Mouse (Mus musculus) cerebellum, adult 2 months (tissue): ENCODE data around the gene Siglecg. TPM values are rescaled to one million over a fixed set of nuclear protein-coding genes. Genes with fewer than 3 reads are reported as not detected.
A peak's percentile ranks its signal among the peaks of the same experiment; 100 is the strongest.
"Not testable (repeated sequence)": the region's sequence is repeated elsewhere in the genome, so short reads cannot be mapped to it uniquely, and the experiment has no call there.

ENCODE experiments used
- DNase-seq, 2 experiments: peaks; one replicate each; pipeline ENCODE4 v3.0.0; 2021
- H3K27ac ChIP-seq: fragments of 200-500 bp; 2 replicates; pipeline ENCODE4 v1.5.1; 2012; ENCODE audit warnings: low read length, control low read depth, inconsistent platforms; ENCODE audit not compliant: insufficient read depth
- H3K27me3 ChIP-seq: fragments of 200-500 bp; 2 replicates; pipeline ENCODE4 v1.6.1; 2012; ENCODE audit warnings: inconsistent platforms, mild to moderate bottlenecking, low read length, moderate library complexity; ENCODE audit not compliant: control insufficient read depth, insufficient read depth
- H3K4me1 ChIP-seq: fragments of 200-500 bp; 2 replicates; pipeline ENCODE4 v1.6.1; 2011; ENCODE audit warnings: low read length; ENCODE audit not compliant: control insufficient read depth, insufficient read depth
- H3K4me3 ChIP-seq: fragments of 200-500 bp; replicated peaks from 2 replicates; pipeline ENCODE3; 2011; ENCODE audit warnings: mild to moderate bottlenecking, low read depth, low read length, control low read depth; ENCODE audit not compliant: insufficient read depth
- CTCF ChIP-seq: fragments of 200-500 bp; IDR thresholded peaks from 2 replicates; pipeline ENCODE4 v1.5.1; 2011; ENCODE audit warnings: low read depth, mild to moderate bottlenecking, control low read depth, low read length, moderate library complexity, borderline replicate concordance; ENCODE audit not compliant: insufficient read depth
- POLR2A ChIP-seq: fragments of 200-500 bp; IDR thresholded peaks from 2 replicates; pipeline ENCODE4 v1.6.1; 2011; ENCODE audit warnings: low read length, control low read depth, borderline replicate concordance; ENCODE audit not compliant: insufficient read depth
- WGBS: fragments of 180-500 bp; shearing (Covaris S2); methylation state at CpG from one replicate; pipeline ENCODE4 v1.1.7; 2018; 5-methylcytosine and 5-hydroxymethylcytosine counted together
- polyA plus RNA-seq: library from polyadenylated mRNA; depleted of rRNA; stranded (reverse); fragments of >200 nt; gene quantifications from 2 replicates; pipeline ENCODE4 v1.2.3, GENCODE M21; 2012

The Siglecg gene
- polyA plus RNA-seq, 1 experiment: 0.52 TPM

- TF ChIP-seq CTCF (no peak), POLR2A (no peak)
- H3K27ac ChIP-seq: no peak overlapping the region
- no peaks in the 10 kb centered on the region for H3K4me1 ChIP-seq
- H3K4me3 ChIP-seq: no peak overlapping the region
- H3K27me3 ChIP-seq: no peaks in the 10 kb centered on the region
- no peak for DNase-seq
- 88% methylated on average over 3 of the region's 3 CpGs for WGBS
Measured at GRCm38 (mm10) chr7:43409084-43409483, 1.1 kb downstream of the Siglecg start.

GRCm38 (mm10) chr7:43411724-43412123, 3.7 kb downstream of the Siglecg start:
- not testable (repeated sequence) for H3K4me1 ChIP-seq
- 29% methylated on average over 4 of the region's 4 CpGs for WGBS

DNA sequence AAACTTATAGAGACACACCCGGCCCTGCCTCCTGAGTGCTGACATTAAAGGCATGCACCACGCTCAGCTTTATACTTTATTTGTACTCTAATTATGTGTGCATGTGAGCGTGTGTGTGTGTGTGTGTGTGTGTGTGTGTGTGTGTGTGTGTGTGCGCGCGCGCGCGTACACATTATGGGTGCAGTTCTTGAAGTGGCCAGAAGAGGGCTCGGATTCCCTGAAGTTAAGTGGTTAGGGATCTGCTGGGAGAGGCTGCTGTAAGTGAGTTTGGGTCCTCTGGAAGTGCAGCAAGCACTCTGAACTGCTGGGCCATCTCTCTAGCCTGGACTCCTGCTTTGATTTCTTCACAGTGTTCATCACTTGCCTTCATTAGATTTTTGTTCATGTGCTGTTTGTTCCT, 9.3 kb downstream of the Siglecg start:
- 87% methylated on average over 10 of the region's 10 CpGs for WGBS

More at GRCm38 (mm10) chr7:43411724-43412123, 3.7 kb downstream of the Siglecg start:
- H3K27me3 ChIP-seq, H3K4me3 ChIP-seq, DNase-seq, H3K27ac ChIP-seq: not testable (repeated sequence)

GRCm38 (mm10) chr7:43422995-43423617, 15.1 kb downstream of the Siglecg start:
- H3K4me1 ChIP-seq: no peaks in the 10 kb centered on the region
- TF ChIP-seq POLR2A (no peak), CTCF (peak; percentile 95)
- no peaks in the 10 kb centered on the region for H3K27me3 ChIP-seq
- H3K4me3 ChIP-seq: no peak overlapping the region
- 13% methylated on average over 11 of the region's 11 CpGs for WGBS
- DNase-seq: peak; percentile 70 to 81
- H3K27ac ChIP-seq: no peak overlapping the region

More for the DNA sequence above, 9.3 kb downstream of the Siglecg start:
- no peak for TF ChIP-seq POLR2A
- TF ChIP-seq CTCF: no peak
- Histone ChIP-seq H3K27me3 (no peaks in the 10 kb centered on the region), H3K4me1 (no peaks in the 10 kb centered on the region), H3K4me3 (no peak overlapping the region), H3K27ac (no peak overlapping the region)
- DNase-seq: no peak

GRCm38 (mm10) chr7:43423991-43424625, 16.1 kb downstream of the Siglecg start:
- no peak for DNase-seq
- Histone ChIP-seq H3K4me1 (no peaks in the 10 kb centered on the region), H3K4me3 (no peak overlapping the region), H3K27ac (no peak overlapping the region), H3K27me3 (no peaks in the 10 kb centered on the region)
- WGBS: 66% methylated on average over 3 of the region's 3 CpGs
- TF ChIP-seq POLR2A (no peak), CTCF (no peak)

GRCm38 (mm10) chr7:43427406-43427805, 19.4 kb downstream of the Siglecg start, which contains the start of gene Lim2:
Gene Lim2 (plus strand): TSS chr7:43427670.
- no peaks in the 10 kb centered on the region for H3K27me3 ChIP-seq
- no peak for DNase-seq
- WGBS: 75% methylated on average over 8 of the region's 8 CpGs
- H3K27ac ChIP-seq: no peak within 1 kb of the TSS
- TF ChIP-seq CTCF: no peak
- no peaks in the 10 kb centered on the region for H3K4me1 ChIP-seq
- H3K4me3 ChIP-seq: no peak within 1 kb of the TSS

DNA sequence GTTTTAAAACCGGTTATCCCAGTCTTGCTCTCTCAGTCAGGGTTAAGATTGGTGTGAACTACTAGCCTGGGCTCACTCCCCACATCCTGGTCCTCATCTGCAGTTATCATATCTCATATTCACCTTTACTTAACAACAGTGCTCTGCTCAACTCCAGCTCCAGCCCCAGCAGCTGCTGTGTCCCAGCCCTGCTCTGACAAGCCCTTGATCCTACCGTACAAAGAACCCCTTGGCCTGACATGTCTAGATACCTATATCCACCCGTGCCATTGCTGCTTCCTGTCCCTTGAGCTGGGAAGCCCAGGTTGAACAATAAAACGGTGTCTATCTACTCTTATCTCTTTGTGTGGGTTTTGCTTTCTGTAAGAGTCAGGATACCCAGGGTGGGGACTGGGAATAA, 21.5 kb downstream of the Siglecg start:
- Histone ChIP-seq H3K4me3 (no peak overlapping the region), H3K4me1 (no peaks in the 10 kb centered on the region), H3K27me3 (no peaks in the 10 kb centered on the region), H3K27ac (no peak overlapping the region)
- no peak for DNase-seq
- no peak for TF ChIP-seq CTCF
- TF ChIP-seq POLR2A: no peak
- 64% methylated on average over 4 of the region's 4 CpGs for WGBS

- H3K4me3 ChIP-seq: no peak overlapping the region
- DNase-seq: no peak
- H3K27me3 ChIP-seq: no peaks in the 10 kb centered on the region
- no peak overlapping the region for H3K27ac ChIP-seq
- no peaks in the 10 kb centered on the region for H3K4me1 ChIP-seq
- 65% methylated on average over 4 of the region's 4 CpGs for WGBS
- TF ChIP-seq POLR2A (no peak), CTCF (no peak)
Measured at GRCm38 (mm10) chr7:43432891-43433290, 24.9 kb downstream of the Siglecg start.
